Mouse (Mus musculus) inflammation-experienced regulatory T-cells, adult 6 months (primary cell): ENCODE results near the gene Gm21775. TPM values are rescaled to one million over a fixed set of nuclear protein-coding genes. Genes with fewer than 3 reads are reported as not detected.
"Not testable (repeated sequence)": the region's sequence is repeated elsewhere in the genome, so short reads cannot be mapped to it uniquely, and the experiment has no call there.

ENCODE experiments used
- ATAC-seq: one replicate; pipeline ENCODE4 v1.8.0; 2017
- polyA plus RNA-seq, 3 experiments: library from polyadenylated mRNA; unstranded; fragments of 100-300 nt; shearing (Covaris generic); gene quantifications; one replicate each; pipeline ENCODE4 v1.2.1; 2017

Gene Gm21775
- not detected for polyA plus RNA-seq

- not testable (repeated sequence) for ATAC-seq
Measured at GRCm38 (mm10) chrY:10553153-10553552, at the start of gene Gm21775. Gene Gm21775 (plus strand): TSS chrY:10553453.

- ATAC-seq: not testable (repeated sequence)
Measured at GRCm38 (mm10) chrY:10535942-10536341, 17.3 kb upstream of the Gm21775 start, which contains the start of gene Gm20737. Gene Gm20737 (minus strand): TSS chrY:10536042.

Other genes with a start within 250 kb of the Gm21775 start
- not detected for gene Gm20834, start 228.9 kb upstream of the Gm21775 start, polyA plus RNA-seq
- not detected for gene Gm28510, start 140.7 kb upstream of the Gm21775 start, polyA plus RNA-seq
- gene Gm20737, start 17.4 kb upstream of the Gm21775 start, polyA plus RNA-seq: not detected
- not detected for gene Gm21900, start 62.9 kb downstream of the Gm21775 start, polyA plus RNA-seq
- not detected for gene Gm20777, start 199.0 kb downstream of the Gm21775 start, polyA plus RNA-seq